Mouse (Mus musculus) forebrain, postnatal 0 days (tissue): ENCODE measurements at regions not wholly inside any gene's neighbourhood (a gene's known extent, or its start where the extent isn't known, plus 50 kb on each side); places are given as distances from the start of the nearest gene placed in this dataset.

ENCODE experiments used
- ATAC-seq: fragments of 200-750 bp; cut with Nextera tagmentation; 2 replicates; pipeline ENCODE4 v1.8.0; 2017; ENCODE audit warnings: mild to moderate bottlenecking, moderate library complexity
- DNase-seq: peaks from one replicate; pipeline ENCODE4 v3.0.0-alpha.2; 2015
- H3K27ac ChIP-seq: fragments of 300-500 bp; sonication (generic); 2 replicates; pipeline ENCODE4 v1.5.1; 2014; ENCODE audit warnings: low read depth, mild to moderate bottlenecking, antibody characterized with exemption, low read length, moderate library complexity, mixed read lengths
- H3K27me3 ChIP-seq: fragments of 300-500 bp; sonication (generic); 2 replicates; pipeline ENCODE4 v1.6.1; 2014; ENCODE audit warnings: mild to moderate bottlenecking, low read length, mixed read lengths; ENCODE audit not compliant: insufficient read depth
- H3K36me3 ChIP-seq: fragments of 300-500 bp; sonication (generic); 2 replicates; pipeline ENCODE4 v1.6.1; 2014; ENCODE audit warnings: mild to moderate bottlenecking, moderate library complexity; ENCODE audit not compliant: insufficient read depth
- H3K4me1 ChIP-seq: fragments of 300-500 bp; sonication (generic); 2 replicates; pipeline ENCODE4 v1.6.1; 2014; ENCODE audit warnings: antibody characterized with exemption; ENCODE audit not compliant: insufficient read depth
- H3K4me2 ChIP-seq: fragments of 300-500 bp; sonication (generic); 2 replicates; pipeline ENCODE4 v1.6.1; 2014; ENCODE audit warnings: low read depth, mild to moderate bottlenecking, moderate library complexity
- H3K4me3 ChIP-seq: fragments of 300-500 bp; sonication (generic); 2 replicates; pipeline ENCODE4 v1.5.1; 2014; ENCODE audit warnings: low read depth, low read length, mixed read lengths
- H3K9ac ChIP-seq: fragments of 300-500 bp; sonication (generic); 2 replicates; pipeline ENCODE4 v1.6.1; 2014; ENCODE audit warnings: mild to moderate bottlenecking
- H3K9me3 ChIP-seq: fragments of 300-500 bp; sonication (generic); 2 replicates; pipeline ENCODE4 v1.6.1; 2016; ENCODE audit warnings: low read length
- CTCF ChIP-seq: sonication (generic); IDR thresholded peaks from 2 replicates; pipeline ENCODE4 v1.5.1; 2016; ENCODE audit warnings: antibody characterized with exemption, control low read depth, low read depth
- WGBS: fragments of 180-500 bp; shearing (Covaris S2); extraction: QIAGEN DNeasy Blood & Tissue Kit; methylation state at CpG from one replicate; pipeline ENCODE4 v1.1.7; 2014; 5-methylcytosine and 5-hydroxymethylcytosine counted together

- H3K4me2 ChIP-seq, result no peak overlapping the region
- H3K4me1 ChIP-seq, result no peaks in the 10 kb centered on the region
- H3K27ac ChIP-seq, result no peak overlapping the region
- 90% methylated on average over 5 of the region's 5 CpGs for WGBS
- H3K9me3 ChIP-seq, result no peaks in the 10 kb centered on the region
- no peak for TF ChIP-seq CTCF
- DNase-seq (no peak), ATAC-seq (no peak)
- no peaks in the 10 kb centered on the region for H3K36me3 ChIP-seq
- no peak overlapping the region for H3K9ac ChIP-seq
- no peak overlapping the region for H3K4me3 ChIP-seq
- H3K27me3 ChIP-seq, result no peaks in the 10 kb centered on the region
Measured at GRCm38 (mm10) chr10:117506252-117506992, 122.9 kb upstream of the Cpm start.

GRCm38 (mm10) chr10:117505529-117505928 is 123.8 kb upstream of the Cpm start:
- WGBS, result 85% methylated on average over 4 of the region's 4 CpGs
- H3K9me3 ChIP-seq, result no peaks in the 10 kb centered on the region
- TF ChIP-seq CTCF, result no peak
- no peak for ATAC-seq
- no peak overlapping the region for H3K4me2 ChIP-seq
- H3K36me3 ChIP-seq, result no peaks in the 10 kb centered on the region
- H3K4me3 ChIP-seq, result no peak overlapping the region
- H3K27me3 ChIP-seq, result no peaks in the 10 kb centered on the region
- no peak for DNase-seq
- H3K9ac ChIP-seq, result no peak overlapping the region
- H3K4me1 ChIP-seq, result no peaks in the 10 kb centered on the region
- H3K27ac ChIP-seq, result no peak overlapping the region

GRCm38 (mm10) chr10:117505057-117505456 is 124.2 kb upstream of the Cpm start:
- no peaks in the 10 kb centered on the region for H3K36me3 ChIP-seq
- no peaks in the 10 kb centered on the region for H3K9me3 ChIP-seq
- H3K4me3 ChIP-seq, result no peak overlapping the region
- WGBS, result 92% methylated on average over 3 of the region's 3 CpGs
- H3K4me2 ChIP-seq, result no peak overlapping the region
- DNase-seq, result no peak
- H3K4me1 ChIP-seq, result no peaks in the 10 kb centered on the region
- no peaks in the 10 kb centered on the region for H3K27me3 ChIP-seq
- TF ChIP-seq CTCF, result no peak
- no peak overlapping the region for H3K9ac ChIP-seq
- no peak for ATAC-seq
- H3K27ac ChIP-seq, result no peak overlapping the region

- no peak overlapping the region for H3K27ac ChIP-seq
- H3K4me2 ChIP-seq, result no peak overlapping the region
- H3K36me3 ChIP-seq, result no peaks in the 10 kb centered on the region
- no peak for ATAC-seq
- no peak overlapping the region for H3K9ac ChIP-seq
- 44% methylated on average over 5 of the region's 5 CpGs for WGBS
- no peak for TF ChIP-seq CTCF
- DNase-seq, result no peak
- H3K4me3 ChIP-seq, result no peak overlapping the region
- H3K9me3 ChIP-seq, result no peaks in the 10 kb centered on the region
- no peaks in the 10 kb centered on the region for H3K27me3 ChIP-seq
- H3K4me1 ChIP-seq, result no peaks in the 10 kb centered on the region
Measured at GRCm38 (mm10) chr10:117504267-117504902, 124.6 kb upstream of the Cpsf6 start.

GRCm38 (mm10) chr10:117503222-117504184 is 123.7 kb upstream of the Cpsf6 start:
- WGBS, result 79% methylated on average over 22 of the region's 22 CpGs
- Histone ChIP-seq H3K27ac (no peak overlapping the region), H3K9me3 (no peaks in the 10 kb centered on the region), H3K4me1 (no peaks in the 10 kb centered on the region), H3K9ac (no peak overlapping the region), H3K27me3 (no peaks in the 10 kb centered on the region), H3K4me3 (no peak overlapping the region), H3K36me3 (no peaks in the 10 kb centered on the region), H3K4me2 (no peak overlapping the region)
- ATAC-seq (no peak), DNase-seq (no peak)
- no peak for TF ChIP-seq CTCF

- Histone ChIP-seq H3K4me2 (no peak overlapping the region), H3K9ac (no peak overlapping the region), H3K27ac (no peak overlapping the region), H3K4me1 (no peaks in the 10 kb centered on the region), H3K27me3 (no peaks in the 10 kb centered on the region), H3K36me3 (no peaks in the 10 kb centered on the region), H3K9me3 (no peaks in the 10 kb centered on the region), H3K4me3 (no peak overlapping the region)
- ATAC-seq, result no peak
- no peak for DNase-seq
- 91% methylated on average over 9 of the region's 9 CpGs for WGBS
- no peak for TF ChIP-seq CTCF
Measured at GRCm38 (mm10) chr10:117502731-117503130, 122.9 kb upstream of the Cpsf6 start.
